Mouse (Mus musculus): ENCODE data around the gene Thbd. TPM values are rescaled to one million over a fixed set of nuclear protein-coding genes. Genes with fewer than 3 reads are reported as not detected.

The Thbd gene
- polyA plus RNA-seq (2015; fragmentation: Nextera tagmentation; extraction: Ambion mirVana) = 18.1 and 18.3 TPM in 2 replicates

- 3% methylated on average over 35 of the region's 35 CpGs for WGBS
- peak; percentile 50 for ATAC-seq
- Histone ChIP-seq H3K4me1 (replicated peaks; ENCODE audit: control insufficient read depth, insufficient read depth, low read length) (peaks cover 5% of the 10 kb centered on the region; the same call in 1 of the 2 replicates), H3K4me2 (replicated peaks; ENCODE audit: low read depth) (peak within 1 kb of the TSS; percentile 79), H3K27me3 (replicated peaks; ENCODE audit: control insufficient read depth, insufficient read depth, low read length) (peaks cover 18% of the 10 kb centered on the region), H3K36me3 (ENCODE audit: control insufficient read depth, insufficient read depth) (no peaks in the 10 kb centered on the region), H3K9ac (ENCODE audit: low read depth, low read length) (peak within 1 kb of the TSS; percentile 37), H3K27ac (ENCODE audit: low read depth, low read length) (peak within 1 kb of the TSS; percentile 57), H3K9me3 (ENCODE audit: control insufficient read depth) (no peaks in the 10 kb centered on the region), H3K4me3 (ENCODE audit: low read depth, low read length) (peak within 1 kb of the TSS; percentile 47)
- TF ChIP-seq CTCF (IDR thresholded peaks at IDR 0.05; ENCODE audit: low read depth) = 0 out of 2 replicates have a peak, but pooled peaks have one; percentile 9
Measured at GRCm38 (mm10) chr2:148407870-148408760, at the start of gene Thbd. Gene Thbd, minus strand, starts transcription at chr2:148408188.

GRCm38 (mm10) chr2:148455341-148455740 is 47.4 kb upstream of the Thbd start:
- no peaks in the 10 kb centered on the region for H3K27me3 ChIP-seq (replicated peaks; ENCODE audit: control insufficient read depth, insufficient read depth, low read length)
- H3K27ac ChIP-seq (ENCODE audit: low read depth, low read length) = no peak overlapping the region
- no peak for TF ChIP-seq CTCF (IDR thresholded peaks at IDR 0.05; ENCODE audit: low read depth)

GRCm38 (mm10) chr2:148454014-148454542 is 46.1 kb upstream of the Thbd start:
- no peak for ATAC-seq
- H3K27me3 ChIP-seq (replicated peaks; ENCODE audit: control insufficient read depth, insufficient read depth, low read length) = no peaks in the 10 kb centered on the region
- no peak overlapping the region for H3K9ac ChIP-seq (ENCODE audit: low read depth, low read length)
- no peak overlapping the region for H3K27ac ChIP-seq (ENCODE audit: low read depth, low read length)
- no peak overlapping the region for H3K4me3 ChIP-seq (ENCODE audit: low read depth, low read length)
- H3K9me3 ChIP-seq (ENCODE audit: control insufficient read depth) = no peaks in the 10 kb centered on the region
- H3K36me3 ChIP-seq (ENCODE audit: control insufficient read depth, insufficient read depth) = no peaks in the 10 kb centered on the region
- H3K4me1 ChIP-seq (replicated peaks; ENCODE audit: control insufficient read depth, insufficient read depth, low read length) = no peaks in the 10 kb centered on the region
- WGBS = 83% methylated on average over 4 of the region's 4 CpGs
- TF ChIP-seq CTCF (IDR thresholded peaks at IDR 0.05; ENCODE audit: low read depth) = no peak
- no peak overlapping the region for H3K4me2 ChIP-seq (replicated peaks; ENCODE audit: low read depth)

More at GRCm38 (mm10) chr2:148455341-148455740, 47.4 kb upstream of the Thbd start:
- no peak for ATAC-seq
- H3K4me3 ChIP-seq (ENCODE audit: low read depth, low read length) = no peak overlapping the region
- H3K4me1 ChIP-seq (replicated peaks; ENCODE audit: control insufficient read depth, insufficient read depth, low read length) = no peaks in the 10 kb centered on the region
- H3K4me2 ChIP-seq (replicated peaks; ENCODE audit: low read depth) = no peak overlapping the region
- H3K9ac ChIP-seq (ENCODE audit: low read depth, low read length) = no peak overlapping the region
- H3K9me3 ChIP-seq (ENCODE audit: control insufficient read depth) = no peaks in the 10 kb centered on the region
- no peaks in the 10 kb centered on the region for H3K36me3 ChIP-seq (ENCODE audit: control insufficient read depth, insufficient read depth)

GRCm38 (mm10) chr2:148453061-148453460 is 45.1 kb upstream of the Thbd start:
- Histone ChIP-seq H3K9ac (ENCODE audit: low read depth, low read length) (no peak overlapping the region), H3K4me1 (replicated peaks; ENCODE audit: control insufficient read depth, insufficient read depth, low read length) (no peaks in the 10 kb centered on the region), H3K27me3 (replicated peaks; ENCODE audit: control insufficient read depth, insufficient read depth, low read length) (no peaks in the 10 kb centered on the region), H3K9me3 (ENCODE audit: control insufficient read depth) (no peaks in the 10 kb centered on the region), H3K36me3 (ENCODE audit: control insufficient read depth, insufficient read depth) (no peaks in the 10 kb centered on the region), H3K4me2 (replicated peaks; ENCODE audit: low read depth) (no peak overlapping the region), H3K4me3 (ENCODE audit: low read depth, low read length) (no peak overlapping the region), H3K27ac (ENCODE audit: low read depth, low read length) (no peak overlapping the region)
- TF ChIP-seq CTCF (IDR thresholded peaks at IDR 0.05; ENCODE audit: low read depth) = no peak
- WGBS = 92% methylated on average over 3 of the region's 3 CpGs
- no peak for ATAC-seq

- Histone ChIP-seq H3K36me3 (ENCODE audit: control insufficient read depth, insufficient read depth) (no peaks in the 10 kb centered on the region), H3K9ac (ENCODE audit: low read depth, low read length) (no peak overlapping the region), H3K27me3 (replicated peaks; ENCODE audit: control insufficient read depth, insufficient read depth, low read length) (no peaks in the 10 kb centered on the region), H3K27ac (ENCODE audit: low read depth, low read length) (no peak overlapping the region), H3K4me2 (replicated peaks; ENCODE audit: low read depth) (no peak overlapping the region), H3K4me3 (ENCODE audit: low read depth, low read length) (no peak overlapping the region), H3K4me1 (replicated peaks; ENCODE audit: control insufficient read depth, insufficient read depth, low read length) (no peaks in the 10 kb centered on the region), H3K9me3 (ENCODE audit: control insufficient read depth) (no peaks in the 10 kb centered on the region)
- no peak for ATAC-seq
- no peak for TF ChIP-seq CTCF (IDR thresholded peaks at IDR 0.05; ENCODE audit: low read depth)
- WGBS = 66% methylated on average over 5 of the region's 5 CpGs
Measured at GRCm38 (mm10) chr2:148451498-148451897, 43.5 kb upstream of the Thbd start.

- no peaks in the 10 kb centered on the region for H3K36me3 ChIP-seq (ENCODE audit: control insufficient read depth, insufficient read depth)
- H3K27me3 ChIP-seq (replicated peaks; ENCODE audit: control insufficient read depth, insufficient read depth, low read length) = no peaks in the 10 kb centered on the region
- WGBS = 53% methylated on average over 5 of the region's 5 CpGs
- no peak for ATAC-seq
- no peak overlapping the region for H3K9ac ChIP-seq (ENCODE audit: low read depth, low read length)
- H3K4me2 ChIP-seq (replicated peaks; ENCODE audit: low read depth) = no peak overlapping the region
- no peak overlapping the region for H3K4me3 ChIP-seq (ENCODE audit: low read depth, low read length)
- no peaks in the 10 kb centered on the region for H3K4me1 ChIP-seq (replicated peaks; ENCODE audit: control insufficient read depth, insufficient read depth, low read length)
- no peak for TF ChIP-seq CTCF (IDR thresholded peaks at IDR 0.05; ENCODE audit: low read depth)
- H3K27ac ChIP-seq (ENCODE audit: low read depth, low read length) = no peak overlapping the region
- H3K9me3 ChIP-seq (ENCODE audit: control insufficient read depth) = no peaks in the 10 kb centered on the region
Measured at GRCm38 (mm10) chr2:148450616-148451015, 42.6 kb upstream of the Thbd start.

Measured in intestine, postnatal 0 days (tissue).